Comparison of ENCODE assay signal across 11 mouse cellular contexts in the genomic region with DNA sequence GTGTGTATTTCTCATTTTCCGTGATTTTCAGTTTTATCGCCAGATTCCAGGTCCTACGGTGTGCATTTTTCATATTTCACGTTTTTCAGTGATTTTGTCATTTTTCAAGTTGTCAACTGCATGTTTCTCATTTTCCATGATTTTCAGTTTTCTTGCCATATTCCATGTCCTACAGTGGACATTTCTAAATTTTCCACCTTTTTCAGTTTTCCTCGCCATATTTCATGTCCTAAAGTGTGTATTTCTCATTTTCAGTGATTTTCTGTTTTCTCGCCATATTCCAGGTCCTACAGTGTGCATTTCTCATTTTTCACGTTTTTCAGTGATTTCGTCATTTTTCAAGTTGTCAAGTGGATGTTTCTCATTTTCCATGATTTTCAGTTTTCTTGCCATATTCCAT. TPM values are rescaled to one million over a fixed set of nuclear protein-coding genes. Genes with fewer than 3 reads are reported as not detected.
A peak's percentile ranks its signal among the peaks of the same experiment; 100 is the strongest.
DNase-seq lines count a peak whose midpoint lies in the region.
"Not testable (repeated sequence)": the region's sequence is repeated elsewhere in the genome, so short reads cannot be mapped to it uniquely, and the experiment has no call there.
"Had no signal": no experiment of that assay in that cellular context is flagged by ENCODE, and none has a peak within 500 bp of the region (broad histone marks: within the 10 kb centered on the region; RNA-seq: fewer than 3 reads in every experiment).

No protein-coding gene starts in this region.

- DNase-seq in adrenal gland, adult (ENCODE audit: inconsistent age in 2 of 2, low spot score in 1 of 2), result peak; percentile 19 to 75
- DNase-seq in gastrocnemius, adult 8-10 months (ENCODE audit: low spot score in 2 of 2), result peak; percentile 55 to 71
- peak; percentile 2 to 3 for DNase-seq in heart, postnatal 36 days
- peak; percentile 7 to 14 for DNase-seq in layer of hippocampus, adult 8-10 months (ENCODE audit: low spot score in 2 of 2)
- peak; percentile 2 to 51 for DNase-seq in left cerebral cortex, postnatal 14 days (ENCODE audit: low spot score in 2 of 2)
- DNase-seq in lung, postnatal 4 days, result peak; percentile 51 to 58
- DNase-seq in spleen, postnatal 10 days (ENCODE audit: low spot score in 2 of 2), result peak; percentile 42 to 54
- peak; percentile 33 to 44 for DNase-seq in thymus, postnatal 10 days (ENCODE audit: low spot score in 2 of 2)

- intact Hi-C loops in heart, postnatal 36 days (cut with DNase I); left cerebral cortex, postnatal 14 days (cut with DNase I): not testable (repeated sequence)

RNA-seq across cellular contexts. Expression of a gene that starts 0.3 kb away (rescaled TPM):
- not detected for total RNA-seq in gastrocnemius, adult 8-10 months (2022)
- total RNA-seq in heart, postnatal 36 days (2021), result not detected
- not detected for total RNA-seq in layer of hippocampus, adult 8-10 months (2022)
- not detected for total RNA-seq in left cerebral cortex, postnatal 14 days (2021)
- total RNA-seq: adrenal gland, adult 2 months; gastrocnemius, postnatal 25 days; left cerebral cortex, postnatal 10 days had no signal

RNA-seq across cellular contexts. Expression of a gene that starts 2.1 kb away (rescaled TPM):
- not detected for total RNA-seq in gastrocnemius, adult 8-10 months (2022)
- total RNA-seq in heart, postnatal 36 days (2021), result not detected
- not detected for total RNA-seq in layer of hippocampus, adult 8-10 months (2022)
- total RNA-seq in left cerebral cortex, postnatal 14 days (2021), result not detected
- total RNA-seq: gastrocnemius, postnatal 25 days; left cerebral cortex, postnatal 10 days had no signal

RNA-seq across cellular contexts. Expression of a gene that starts 11.9 kb away (rescaled TPM):
- not detected for total RNA-seq in gastrocnemius, adult 8-10 months (2022)
- total RNA-seq in heart, postnatal 36 days (2021), result not detected
- total RNA-seq in layer of hippocampus, adult 8-10 months (2022), result under 1 TPM in 2 of 4 experiments, not detected in 2; 0.55 to 0.61 TPM
- total RNA-seq in left cerebral cortex, postnatal 14 days (2021), result not detected
- total RNA-seq: gastrocnemius, postnatal 25 days had no signal

RNA-seq across cellular contexts. Expression of a gene that starts 14.4 kb away (rescaled TPM):
- not detected for total RNA-seq in gastrocnemius, adult 8-10 months (2022)
- not detected for total RNA-seq in heart, postnatal 36 days (2021)
- total RNA-seq in layer of hippocampus, adult 8-10 months (2022), result not detected
- total RNA-seq in left cerebral cortex, postnatal 14 days (2021), result not detected
- total RNA-seq: adrenal gland, adult 2 months; gastrocnemius, postnatal 25 days; left cerebral cortex, postnatal 10 days had no signal

RNA-seq across cellular contexts. Expression of a gene that starts 16.2 kb away (rescaled TPM):
- total RNA-seq in gastrocnemius, adult 8-10 months (2022), result under 1 TPM in 2 of 4 experiments, not detected in 2; 0.51 to 0.61 TPM
- under 1 TPM in 1 of 2 experiments, not detected in 1; 0.69 TPM for total RNA-seq in heart, postnatal 36 days (2021)
- total RNA-seq in layer of hippocampus, adult 8-10 months (2022), result 1 to 10 TPM in 1 of 4 experiments, under 1 TPM in 2, not detected in 1; 0.52 to 1.4 (median 0.75) TPM
- 1 to 10 TPM in 1 of 2 experiments, not detected in 1; 1.5 TPM for total RNA-seq in left cerebral cortex, postnatal 14 days (2021)
- total RNA-seq: gastrocnemius, postnatal 25 days; left cerebral cortex, postnatal 10 days had no signal

Comparison
In these comparisons a context has a peak if more than half of its experiments do, and no peak if none do; other contexts are left out.
1. Peak in every context shown above with its lines: DNase-seq.
2. DNase-seq: peak in every context shown above with its lines; median percentile 63 in gastrocnemius, adult 8-10 months; 54 in lung, postnatal 4 days; 48 in spleen, postnatal 10 days; 47 in adrenal gland, adult; 38 in thymus, postnatal 10 days; 26 in left cerebral cortex, postnatal 14 days; 10 in layer of hippocampus, adult 8-10 months; 2 in heart, postnatal 36 days.